Mouse (Mus musculus) ES-Bruce4 (cell line): ENCODE results near the gene Lamtor2.

ENCODE experiments used
- CTCF ChIP-seq: IDR thresholded peaks from one replicate; pipeline ENCODE4 v1.8.1; 2011; ENCODE audit warnings: low read depth, low read length
- EP300 ChIP-seq: IDR thresholded peaks from 2 replicates; pipeline ENCODE4 v1.6.1; 2011; ENCODE audit warnings: low read depth, low read length; ENCODE audit not compliant: insufficient read depth
- POLR2A ChIP-seq: IDR thresholded peaks from one replicate; pipeline ENCODE4 v1.8.1; 2011; ENCODE audit warnings: low read length; ENCODE audit not compliant: insufficient read depth

DNA sequence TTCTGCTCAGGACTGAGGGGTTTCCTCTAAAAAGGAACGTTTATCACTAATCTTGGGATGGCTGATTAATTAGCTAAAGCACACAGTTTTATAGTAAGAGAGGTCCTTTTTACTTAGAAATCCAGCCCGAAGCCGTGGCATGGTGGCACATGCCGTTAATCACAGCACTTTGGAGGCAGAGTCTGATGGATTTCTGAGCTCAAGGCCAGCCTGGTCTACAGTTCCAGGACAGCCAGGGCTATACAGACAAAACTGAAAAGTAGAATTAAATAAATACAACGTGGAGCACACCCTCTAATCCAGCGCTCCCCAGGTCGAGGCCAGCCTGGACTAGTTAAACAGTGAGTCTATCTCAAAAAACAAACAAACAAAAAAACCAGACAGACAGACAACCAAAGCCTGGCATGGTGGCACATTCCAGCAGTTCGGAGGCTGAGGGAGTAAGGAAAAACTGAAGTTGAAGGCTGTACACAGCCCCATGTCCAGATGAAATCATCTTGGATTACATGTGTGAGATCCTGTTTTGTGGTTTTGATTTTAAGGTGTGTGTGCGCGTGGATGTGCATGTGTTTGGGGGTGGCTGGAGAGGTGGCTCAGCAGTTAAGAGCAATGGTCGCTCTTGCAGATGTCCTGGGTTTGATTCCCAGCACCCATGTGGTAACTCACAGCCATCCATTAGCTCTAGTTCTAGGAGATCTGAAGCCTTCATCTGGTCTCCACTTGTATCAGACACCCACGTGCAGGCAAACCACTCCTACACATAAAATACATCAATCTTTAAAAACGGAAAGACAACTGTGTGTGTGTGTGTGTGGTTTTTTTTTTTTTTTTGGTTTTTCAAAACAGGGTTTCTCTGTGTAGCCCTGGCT is 42.2 kb downstream of the Lamtor2 start:
- TF ChIP-seq CTCF: no peak
- TF ChIP-seq POLR2A: no peak
- no peak for TF ChIP-seq EP300
